Mouse (Mus musculus): ENCODE measurements at regions not wholly inside any gene's neighbourhood (a gene's known extent, or its start where the extent isn't known, plus 50 kb on each side); places are given as distances from the start of the nearest gene placed in this dataset.
"Not testable (repeated sequence)": the region's sequence is repeated elsewhere in the genome, so short reads cannot be mapped to it uniquely, and the experiment has no call there.

DNA sequence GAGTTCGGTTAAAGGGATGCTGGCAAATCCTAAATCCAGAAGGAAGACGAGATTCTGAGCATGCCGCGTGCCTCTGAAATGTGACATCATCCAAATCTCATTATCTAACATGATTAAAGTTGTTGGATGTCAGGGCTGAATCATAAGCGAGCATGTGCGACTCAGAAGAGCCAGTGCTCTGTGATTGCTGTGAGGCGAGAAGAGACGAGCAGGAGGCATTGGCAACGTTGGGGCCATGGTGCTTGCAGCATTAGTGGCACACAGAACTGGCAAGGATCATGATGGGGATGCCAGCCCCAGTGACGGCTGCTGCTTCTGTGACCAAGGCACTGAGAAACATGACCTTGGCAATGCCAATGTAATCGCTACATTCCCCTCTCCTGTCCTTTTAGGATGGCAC, 895.4 kb downstream of the Robo1 start:
- no peak for DNase-seq
- intact Hi-C loops (cut with DNase I), result no loop called here

DNA sequence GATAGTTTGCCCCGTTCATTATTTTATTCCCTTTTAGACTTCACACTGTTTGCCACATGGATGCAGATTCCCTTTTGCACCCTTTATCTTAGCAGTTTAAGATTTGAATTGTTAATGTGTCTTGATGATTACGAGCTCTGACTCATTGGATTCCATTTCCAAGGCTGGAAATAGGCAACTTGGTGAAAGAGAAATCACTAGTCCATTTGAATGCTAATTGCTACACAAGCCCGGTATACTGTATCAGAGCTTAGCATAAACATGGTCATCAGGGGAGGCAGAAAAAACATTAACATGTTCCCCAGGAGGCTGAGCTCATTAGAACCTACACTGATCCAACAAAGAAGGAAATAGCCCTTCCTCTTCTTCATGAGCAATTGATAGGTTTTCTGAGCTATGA, 892.9 kb downstream of the Robo1 start:
- no peak for DNase-seq
- intact Hi-C loops (cut with DNase I), result no loop called here

GRCm38 (mm10) chr16:73182776-73183175, 874.7 kb downstream of the Robo1 start:
- DNase-seq, result no peak
- intact Hi-C loops (cut with DNase I), result no loop called here

DNA sequence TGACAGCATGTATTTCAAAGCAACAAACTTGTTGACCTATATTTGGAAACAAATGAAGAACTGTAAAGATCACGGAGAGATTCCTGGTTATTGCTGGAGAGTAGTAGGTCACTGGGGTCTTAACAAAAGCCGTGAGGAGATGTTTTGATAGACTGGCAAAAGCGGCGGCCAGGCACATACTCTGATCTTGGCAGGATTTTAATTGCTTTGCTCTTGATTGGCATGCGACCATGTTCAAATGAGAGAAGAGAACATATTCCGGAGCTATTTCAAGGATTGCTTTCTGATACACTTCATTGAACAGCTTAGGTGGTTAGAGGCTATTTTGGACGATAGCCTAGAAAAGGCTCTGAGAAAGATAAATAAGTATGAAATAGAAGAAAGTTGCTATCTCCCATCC, 874.2 kb downstream of the Robo1 start:
- no peak for DNase-seq
- intact Hi-C loops (cut with DNase I), result no loop called here

DNA sequence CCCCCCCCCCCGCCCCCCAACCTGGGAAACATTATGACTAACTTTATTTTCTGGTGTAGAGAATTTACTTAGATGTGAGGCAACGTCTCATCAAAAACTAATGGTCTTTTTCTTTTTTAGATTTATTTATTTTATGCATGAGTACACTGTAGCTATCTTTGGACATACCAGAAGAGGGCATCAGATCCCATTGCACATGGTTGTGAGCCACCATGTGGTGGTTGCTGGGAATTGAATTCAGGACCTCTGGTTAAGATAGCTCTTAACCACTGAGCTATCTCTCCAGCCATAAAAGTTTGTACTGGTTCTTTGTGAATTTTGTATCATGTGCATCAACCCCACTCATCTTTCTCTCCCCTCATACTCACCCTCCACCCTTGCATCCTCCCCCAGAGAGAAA, 847.3 kb downstream of the Robo1 start:
- no peak for DNase-seq
- intact Hi-C loops (cut with DNase I), result no loop called here

DNA sequence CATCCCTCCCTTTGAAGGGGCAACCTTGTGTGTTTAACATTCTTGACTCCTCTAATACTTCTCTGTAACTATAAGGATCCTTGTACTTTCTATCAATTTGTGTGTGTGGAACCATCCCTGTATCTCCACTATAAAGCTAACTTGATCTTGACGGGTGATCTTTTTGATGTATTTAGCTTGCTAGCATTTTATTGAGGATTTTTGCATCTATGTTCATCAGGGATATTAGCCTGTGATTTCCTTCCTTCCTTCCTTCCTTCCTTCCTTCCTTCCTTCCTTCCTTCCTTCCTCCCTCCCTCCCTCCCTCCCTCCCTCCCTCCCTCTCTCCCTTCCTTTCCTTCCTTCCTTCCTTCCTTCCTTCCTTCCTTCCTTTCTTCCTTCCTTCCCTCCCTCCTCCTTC, 819.8 kb downstream of the Robo1 start:
- intact Hi-C loops (cut with DNase I); DNase-seq: not testable (repeated sequence)

GRCm38 (mm10) chr16:73120568-73120967, 812.5 kb downstream of the Robo1 start:
- intact Hi-C loops (cut with DNase I), result no loop called here
- DNase-seq, result no peak

GRCm38 (mm10) chr16:73117338-73117737, 809.2 kb downstream of the Robo1 start:
- intact Hi-C loops (cut with DNase I), result no loop called here
- no peak for DNase-seq

DNA sequence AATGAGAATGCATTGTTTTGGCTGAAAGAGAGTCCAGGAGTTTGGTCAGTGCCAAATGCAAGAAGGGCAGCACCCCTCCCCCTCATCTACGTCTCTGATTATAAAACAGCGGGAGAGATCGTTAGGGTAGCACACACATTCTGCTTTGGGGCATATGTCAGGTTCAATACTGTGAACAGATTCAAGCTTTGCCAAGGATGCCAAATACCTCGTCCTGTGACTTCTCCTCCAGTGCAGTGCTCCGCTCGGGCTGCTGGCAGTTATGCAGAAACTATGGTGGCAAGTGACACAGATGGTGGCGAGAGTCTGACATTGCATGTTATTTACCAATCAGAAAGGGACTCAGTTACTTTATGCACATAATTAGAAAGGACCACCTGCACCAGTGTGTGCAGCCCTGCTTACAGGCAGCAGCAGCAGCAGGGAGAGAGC, 799.9 kb downstream of the Robo1 start:
- DNase-seq, result no peak
- intact Hi-C loops (cut with DNase I), result loop anchor here (10.0 kb wide), 1 partner anchor 1377 kb away; no protein-coding TSS in a partner anchor

- intact Hi-C loops (cut with DNase I), result loop anchor here (10.0 kb wide), 1 partner anchor 1377 kb away; no protein-coding TSS in a partner anchor
- no peak for DNase-seq
Observed at GRCm38 (mm10) chr16:73107608-73108007, 799.5 kb downstream of the Robo1 start.

- intact Hi-C loops (cut with DNase I), result loop anchor here (10.0 kb wide), 1 partner anchor 1379 kb away; no protein-coding TSS in a partner anchor
- DNase-seq, result no peak
Observed at GRCm38 (mm10) chr16:73105496-73105895, 797.4 kb downstream of the Robo1 start.

GRCm38 (mm10) chr16:73100273-73100672, 792.2 kb downstream of the Robo1 start:
- DNase-seq, result no peak
- intact Hi-C loops (cut with DNase I), result loop anchor here (10.0 kb wide), 1 partner anchor 1385 kb away; no protein-coding TSS in a partner anchor

DNA sequence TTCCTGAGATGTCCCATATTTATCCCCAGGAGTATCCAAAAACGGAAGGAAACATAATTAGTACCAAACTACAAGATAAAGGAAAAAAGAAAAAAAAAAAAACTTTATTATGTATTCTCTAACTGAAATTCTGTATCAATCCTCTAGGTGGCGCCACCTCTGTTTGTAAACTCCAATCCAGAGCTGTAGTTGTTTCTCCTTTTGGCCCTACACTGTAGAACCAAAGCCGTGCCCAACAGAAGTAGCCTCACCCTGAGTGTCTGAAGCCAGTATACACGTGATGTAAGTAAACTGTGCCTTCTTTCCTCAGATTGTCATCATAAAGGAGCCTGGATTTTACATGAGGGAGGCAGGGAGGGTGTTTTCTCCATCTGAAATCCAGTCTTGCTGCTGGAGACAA, 790.7 kb downstream of the Robo1 start:
- intact Hi-C loops (cut with DNase I), result loop anchor here (2.0 kb wide), 1 partner anchor 1314 kb away; no protein-coding TSS in a partner anchor
- DNase-seq, result no peak

- intact Hi-C loops (cut with DNase I), result no loop called here
- DNase-seq, result no peak
Observed at GRCm38 (mm10) chr16:73097176-73097575, 789.1 kb downstream of the Robo1 start.

DNA sequence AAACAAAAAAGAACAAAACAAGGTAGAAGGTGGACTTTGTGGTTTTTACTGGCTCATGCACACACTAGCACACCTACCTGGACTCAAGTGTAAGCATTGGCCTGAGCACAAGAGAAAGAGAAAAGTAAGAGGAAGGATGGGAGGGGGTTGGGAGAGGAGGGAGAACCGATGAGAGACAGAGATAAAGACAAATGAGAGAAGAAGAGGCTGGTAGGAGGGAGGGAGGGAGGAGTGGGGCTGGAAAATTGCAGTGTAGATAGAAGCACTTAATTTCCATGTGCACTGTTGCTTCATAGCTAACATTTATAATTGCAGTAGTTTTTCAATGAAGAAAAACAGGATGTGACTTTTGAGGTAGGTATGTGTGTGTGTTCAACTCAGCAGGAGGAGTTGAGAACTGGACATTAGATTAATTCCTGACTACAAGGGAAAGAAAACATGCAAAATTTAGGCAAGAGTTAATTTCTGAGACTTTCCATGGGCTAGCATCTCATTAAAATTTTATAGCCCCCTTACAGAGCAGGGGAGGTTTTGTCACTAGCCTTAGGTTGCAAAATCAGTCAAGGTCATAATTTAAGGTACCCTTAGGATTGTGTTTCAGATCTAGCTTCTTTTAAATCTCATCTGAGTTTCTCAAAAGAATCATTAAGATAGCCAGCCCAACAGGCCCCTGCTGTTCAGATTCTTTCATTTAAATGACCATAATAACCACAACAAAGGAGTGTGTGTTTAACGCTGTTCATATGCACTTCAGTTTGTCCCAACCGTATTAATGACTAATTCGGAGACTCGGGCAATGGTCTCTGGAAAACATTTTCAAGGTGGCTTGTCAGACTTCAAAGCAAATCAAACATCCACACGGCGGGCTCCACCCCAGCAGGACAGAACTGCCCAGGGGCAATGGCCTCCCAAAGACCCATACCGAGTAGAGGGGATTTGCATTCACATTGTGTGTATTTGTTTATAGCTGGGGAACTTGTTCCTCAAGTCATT, 788.3 kb downstream of the Robo1 start:
- intact Hi-C loops (cut with DNase I), result no loop called here
- no peak for DNase-seq
